Mouse (Mus musculus) monocyte, adult 59 days (primary cell): ENCODE results near the gene Fgd6. TPM values are rescaled to one million over a fixed set of nuclear protein-coding genes. Genes with fewer than 3 reads are reported as not detected.

Experiments used
- total RNA-seq, 2 experiments: library from RNA; stranded (reverse); gene quantifications; one replicate each; pipeline ENCODE4 v1.2.4; 2023

Fgd6 gene
- total RNA-seq, result 1 to 10 TPM; 3.8 to 3.9 TPM

DNA sequence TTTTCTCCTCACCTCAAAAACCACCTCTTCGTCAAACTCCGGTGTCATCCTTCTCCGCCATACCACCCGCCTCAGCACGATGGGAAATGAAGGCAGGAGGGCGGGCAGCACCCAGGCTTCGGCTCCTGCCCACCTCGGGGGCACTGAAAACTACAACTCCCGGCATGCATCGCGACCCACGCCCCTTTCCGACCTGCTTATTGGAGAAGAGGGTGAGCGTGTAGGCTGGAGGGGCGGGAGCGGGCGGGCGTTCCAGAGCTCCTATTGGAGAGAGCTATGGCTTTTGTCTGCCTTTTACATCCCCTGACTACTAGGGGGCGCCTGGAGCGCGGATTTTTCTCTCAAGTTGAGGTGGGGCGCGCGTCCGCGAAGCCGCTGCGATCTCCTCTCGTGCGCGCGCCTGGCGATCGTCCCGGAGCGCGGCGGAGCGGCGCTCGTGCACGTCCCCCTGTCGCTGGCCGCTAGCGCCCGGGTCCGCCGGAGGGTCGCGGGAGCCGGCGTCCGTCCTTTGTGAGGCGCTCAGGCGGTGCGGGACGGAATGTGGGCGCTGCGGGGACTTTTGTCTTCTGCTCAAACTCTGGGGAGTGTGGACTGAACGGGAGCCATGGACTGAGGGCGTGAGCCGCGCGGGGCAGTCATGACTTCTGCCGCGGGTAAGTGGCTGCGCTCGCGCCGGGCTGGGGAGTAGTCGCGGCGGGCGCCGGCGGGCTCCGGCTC, at the start of gene Fgd6, which contains the start of gene Vezt:
Gene Fgd6, plus strand, starts transcription at position 344 of the 717 bp plus-strand sequence.
Gene Vezt, minus strand, starts transcription at position 160 of the 717 bp plus-strand sequence.

DNA sequence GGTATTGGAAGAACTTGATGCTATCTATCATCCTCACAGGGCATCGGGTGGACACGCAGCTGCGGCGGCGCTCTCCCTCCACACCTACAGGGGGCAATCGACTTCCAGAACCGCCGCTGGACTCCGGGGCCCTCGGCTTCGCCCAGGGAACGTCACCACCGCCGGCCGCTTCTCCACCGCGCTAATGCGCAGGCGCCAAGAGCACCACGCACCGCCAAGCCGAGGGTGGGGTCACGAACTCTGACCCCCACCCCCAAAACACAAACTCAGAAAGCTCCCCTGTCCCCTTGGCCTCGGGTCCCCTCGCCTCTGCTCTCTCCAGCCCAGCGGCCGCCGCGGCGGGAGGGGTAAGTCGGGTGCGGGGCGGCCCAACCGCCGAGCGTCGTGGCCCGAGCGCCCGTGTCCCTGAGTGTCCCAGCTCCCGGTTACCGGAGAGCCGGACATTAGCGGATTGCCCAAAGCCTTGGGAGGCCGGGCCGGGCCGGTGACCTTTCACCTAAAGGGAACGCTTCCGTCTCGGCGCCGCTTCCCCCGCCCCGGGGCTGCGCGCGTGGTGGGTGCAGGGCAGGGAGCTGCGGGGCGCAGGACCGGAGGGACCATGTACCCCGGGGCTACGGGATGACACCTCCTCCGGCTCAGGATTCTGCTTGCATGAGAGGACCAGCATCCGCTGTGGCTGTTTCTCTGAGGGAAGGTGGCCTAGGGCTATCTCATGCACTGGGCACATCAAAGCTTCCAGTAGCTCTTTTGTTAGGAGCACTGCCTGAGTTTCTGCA, 112.1 kb downstream of the Fgd6 start, which contains the start of gene Nr2c1:
Gene Nr2c1, plus strand, starts transcription at position 268 of the 776 bp plus-strand sequence.

Other genes with a start within 250 kb of the Fgd6 start
- gene Usp44, start 204.4 kb upstream of the Fgd6 start, total RNA-seq, result not detected
- 100 to 1,000 TPM in 1 of 2 experiments, 10 to 100 TPM in 1; 87.9 to 117 TPM for gene Metap2, start 138.9 kb upstream of the Fgd6 start, total RNA-seq
- gene Vezt, start 184 bp upstream of the Fgd6 start, total RNA-seq, result 10 to 100 TPM; 10.7 to 15.7 TPM
- 1 to 10 TPM; 8.6 to 9.2 TPM for gene Nr2c1, start 112.0 kb downstream of the Fgd6 start, total RNA-seq
- 10 to 100 TPM; 38.0 to 39.4 TPM for gene Ndufa12, start 162.7 kb downstream of the Fgd6 start, total RNA-seq